Mouse (Mus musculus): ENCODE measurements around the gene Magi1. TPM values are rescaled to one million over a fixed set of nuclear protein-coding genes. Genes with fewer than 3 reads are reported as not detected.

The Magi1 gene
- total and polyA plus RNA-seq, 3 experiments = not detected

DNA sequence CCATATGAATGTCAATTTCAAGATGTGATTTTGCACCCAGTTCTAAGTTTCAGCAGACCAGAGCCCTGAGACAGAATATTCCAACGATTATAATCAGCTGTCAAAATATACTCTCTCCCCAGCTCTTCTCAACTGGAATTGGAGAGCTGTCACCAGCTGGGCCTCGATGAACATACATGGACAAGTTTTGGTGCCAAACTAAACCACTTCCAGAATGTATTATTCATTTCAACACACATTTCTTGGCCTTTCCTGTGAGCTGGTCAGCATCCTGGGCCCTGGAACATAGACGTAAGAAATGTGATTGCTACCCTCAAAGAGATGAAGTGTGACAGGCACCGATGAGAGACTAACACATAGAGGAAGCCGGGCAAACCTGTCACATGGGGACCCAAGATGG, 13.7 kb downstream of the Magi1 start:
- dilution Hi-C loops (cut with MboI; ENCODE audit: extremely low pct_ligation_motif_present, extremely low pct_unique_long_range_greater_than_20kb, low sequenced_read_pairs) = no loop called here
- H3K4me1 ChIP-seq (ENCODE audit: control insufficient read depth in 1 of 2, insufficient read depth in 2 of 2) = no peaks in the 10 kb centered on the region
- H3K36me3 ChIP-seq (replicated peaks in 1 of 2; ENCODE audit: control insufficient read depth in 1 of 2, insufficient read depth in 1 of 2, low read length in 1 of 2) = no peaks in the 10 kb centered on the region
- H3K9me3 ChIP-seq (replicated peaks; ENCODE audit: low read length) = peaks cover 75% of the 10 kb centered on the region
- in situ Hi-C loops (cut with MboI; ENCODE audit: low pct_ligation_motif_present, low pct_unique_long_range_greater_than_20kb, low sequenced_read_pairs) = no loop called here
- no peaks in the 10 kb centered on the region for H3K27me3 ChIP-seq (replicated peaks)
- no peak overlapping the region for H3K4me2 ChIP-seq (ENCODE audit: insufficient read depth, low read depth, poor library complexity, severe bottlenecking)
- H3K4me3 ChIP-seq (replicated peaks in 1 of 3; ENCODE audit: low read depth in 2 of 3, low read length in 2 of 3, poor library complexity in 1 of 3) = no peak overlapping the region
- H3K9ac ChIP-seq (ENCODE audit: insufficient read depth, low read depth) = no peak overlapping the region
- H3K27ac ChIP-seq (ENCODE audit: insufficient read depth, low read depth) = no peak overlapping the region
- no peaks in the 10 kb centered on the region for H3K79me2 ChIP-seq (replicated peaks; ENCODE audit: control insufficient read depth, extremely low read depth, insufficient read depth, poor library complexity, severe bottlenecking)
- TF ChIP-seq IRF4 (IDR thresholded peaks at IDR 0.05; ENCODE audit: low read depth, low read length) (no peak), POLR2A (IDR thresholded peaks at IDR 0.05; ENCODE audit: low read depth, low read length) (no peak), UBTF (IDR thresholded peaks at IDR 0.05; ENCODE audit: low read depth, low read length) (no peak), ZNF384 (IDR thresholded peaks at IDR 0.05; ENCODE audit: low read depth, low read length) (no peak), GABPA (IDR thresholded peaks at IDR 0.05; ENCODE audit: insufficient replicate concordance, low read depth, low read length) (no peak), MXI1 (IDR thresholded peaks at IDR 0.05; ENCODE audit: low read depth, low read length) (no peak), CHD2 (IDR thresholded peaks at IDR 0.05; ENCODE audit: low read length) (no peak), RAD21 (IDR thresholded peaks at IDR 0.05; ENCODE audit: low read depth, low read length) (no peak), CHD1 (IDR thresholded peaks at IDR 0.05; ENCODE audit: low read depth, low read length) (no peak), MAZ (IDR thresholded peaks at IDR 0.05; ENCODE audit: low read depth, low read length) (no peak), MYC (IDR thresholded peaks at IDR 0.05; ENCODE audit: low read depth, low read length) (no peak), USF2 (conservative IDR thresholded peaks at IDR 0.05; ENCODE audit: low read depth, low read length) (no peak), ZC3H11A (IDR thresholded peaks at IDR 0.05; ENCODE audit: low read depth, low read length) (no peak), JUN (IDR thresholded peaks at IDR 0.05; ENCODE audit: insufficient read depth, low read depth, low read length) (no peak), EP300 (IDR thresholded peaks at IDR 0.05; ENCODE audit: low read length) (no peak)
- DNase-seq (ENCODE audit: extremely low read depth) = no peak

GRCm38 (mm10) chr6:94269174-94269573, 14.5 kb downstream of the Magi1 start:
- no peaks in the 10 kb centered on the region for H3K27me3 ChIP-seq (replicated peaks)
- H3K36me3 ChIP-seq (replicated peaks in 1 of 2; ENCODE audit: control insufficient read depth in 1 of 2, insufficient read depth in 1 of 2, low read length in 1 of 2) = no peaks in the 10 kb centered on the region
- H3K4me2 ChIP-seq (ENCODE audit: insufficient read depth, low read depth, poor library complexity, severe bottlenecking) = no peak overlapping the region
- dilution Hi-C loops (cut with MboI; ENCODE audit: extremely low pct_ligation_motif_present, extremely low pct_unique_long_range_greater_than_20kb, low sequenced_read_pairs) (no loop called here), in situ Hi-C loops (cut with MboI; ENCODE audit: low pct_ligation_motif_present, low pct_unique_long_range_greater_than_20kb, low sequenced_read_pairs) (no loop called here)
- H3K4me3 ChIP-seq (replicated peaks in 1 of 3; ENCODE audit: low read depth in 2 of 3, low read length in 2 of 3, poor library complexity in 1 of 3) = no peak overlapping the region
- H3K9me3 ChIP-seq (replicated peaks; ENCODE audit: low read length) = peaks cover 77% of the 10 kb centered on the region
- H3K4me1 ChIP-seq (ENCODE audit: control insufficient read depth in 1 of 2, insufficient read depth in 2 of 2) = no peaks in the 10 kb centered on the region
- H3K79me2 ChIP-seq (replicated peaks; ENCODE audit: control insufficient read depth, extremely low read depth, insufficient read depth, poor library complexity, severe bottlenecking) = no peaks in the 10 kb centered on the region
- no peak overlapping the region for H3K27ac ChIP-seq (ENCODE audit: insufficient read depth, low read depth)
- H3K9ac ChIP-seq (ENCODE audit: insufficient read depth, low read depth) = no peak overlapping the region
- TF ChIP-seq MAFK (IDR thresholded peaks at IDR 0.05; ENCODE audit: insufficient replicate concordance, low read length) (no peak), E2F4 (IDR thresholded peaks at IDR 0.05; ENCODE audit: insufficient replicate concordance, low read depth, low read length) (no peak)
- no peak for DNase-seq (ENCODE audit: extremely low read depth)

All from CH12.LX (cell line).